In genomic region chr16:73108021-73108452, GRCm38 (mm10) we compare ENCODE assay signal across 14 mouse cellular contexts.
DNase-seq lines count a peak whose midpoint lies in the region; ATAC-seq and TF ChIP-seq lines count a peak whose summit lies in the region.
"Had no signal": no experiment of that assay in that cellular context is flagged by ENCODE, and none has a peak within 500 bp of the region (broad histone marks: within the 10 kb centered on the region; RNA-seq: fewer than 3 reads in every experiment).

No protein-coding gene starts in this region.

- H3K9ac ChIP-seq in hindbrain, embryonic 14.5 days, result no peak overlapping the region
- no peak overlapping the region for H3K9ac ChIP-seq in neural tube, embryonic 13.5 days
- H3K9ac ChIP-seq: stomach, embryonic 15.5 days had no signal

- no peaks in the 10 kb centered on the region for H3K27me3 ChIP-seq in hindbrain, embryonic 14.5 days (ENCODE audit: control insufficient read depth, insufficient read depth, low read length)
- H3K27me3 ChIP-seq in neural tube, embryonic 13.5 days, result no peaks in the 10 kb centered on the region; the same call in 1 of the 2 replicates
- H3K27me3 ChIP-seq in thymus, adult 2 months (ENCODE audit: control insufficient read depth, insufficient read depth, low read length), result no peaks in the 10 kb centered on the region
- H3K27me3 ChIP-seq: stomach, embryonic 15.5 days had no signal

- no peaks in the 10 kb centered on the region for H3K36me3 ChIP-seq in hindbrain, embryonic 14.5 days (replicated peaks; ENCODE audit: control insufficient read depth, insufficient read depth)
- no peaks in the 10 kb centered on the region for H3K36me3 ChIP-seq in neural tube, embryonic 13.5 days
- no peaks in the 10 kb centered on the region for H3K36me3 ChIP-seq in thymus, adult 2 months (ENCODE audit: control insufficient read depth, insufficient read depth, low read length)
- H3K36me3 ChIP-seq: stomach, embryonic 15.5 days had no signal

- peak; percentile 85 for ATAC-seq in hindbrain, embryonic 14.5 days (ENCODE audit: low FRiP score)
- peak; percentile 91 for ATAC-seq in neural tube, embryonic 13.5 days (ENCODE audit: low read depth)
- ATAC-seq: lung, postnatal 0 days had no signal

- peak overlapping the region; percentile 6; the same call in 1 of the 2 replicates for H3K4me2 ChIP-seq in hindbrain, embryonic 14.5 days (replicated peaks)
- H3K4me2 ChIP-seq in neural tube, embryonic 13.5 days, result 0 out of 2 replicates have a peak overlapping the region, but pooled peaks have one; percentile 9
- H3K4me2 ChIP-seq: stomach, embryonic 15.5 days had no signal

- DNase-seq in layer of hippocampus, adult 2 months (ENCODE audit: low spot score in 2 of 2), result no peak
- no peak for DNase-seq in layer of hippocampus, postnatal 25 days (ENCODE audit: extremely low spot score in 1 of 2, low spot score in 1 of 2)
- peak; percentile 60 for DNase-seq in cerebellum, adult 9-11 months
- peak; percentile 54 for DNase-seq in hindbrain, embryonic 14.5 days (ENCODE audit: low spot score)
- no peak for DNase-seq in gastrocnemius, postnatal 14 days
- DNase-seq in thymus, adult 2 months, result no peak
- DNase-seq in adrenal gland, adult 2 months, result no peak
- DNase-seq: heart, postnatal 14 days; kidney, adult 8-10 months; layer of hippocampus, adult 9-11 months had no signal

- H3K9me3 ChIP-seq in hindbrain, embryonic 14.5 days (ENCODE audit: control insufficient read depth, low read length), result no peaks in the 10 kb centered on the region
- 0 out of 2 replicates have a peak, but pooled peaks cover 3% of the 10 kb centered on the region for H3K9me3 ChIP-seq in neural tube, embryonic 13.5 days
- H3K9me3 ChIP-seq: stomach, embryonic 15.5 days had no signal

- 26% methylated on average over 7 of the region's 7 CpGs for WGBS in hindbrain, embryonic 14.5 days
- WGBS in neural tube, embryonic 13.5 days, result 31% methylated on average over 7 of the region's 7 CpGs
- WGBS in thymus, adult 2 months, result 93% methylated on average over 7 of the region's 7 CpGs

- intact Hi-C loops in gastrocnemius, postnatal 14 days (cut with DNase I; ENCODE audit: low total_unique reads), result no loop called here

- H3K27ac ChIP-seq in layer of hippocampus, adult 2 months, result no peak overlapping the region
- no peak overlapping the region for H3K27ac ChIP-seq in hindbrain, embryonic 14.5 days
- no peak overlapping the region for H3K27ac ChIP-seq in neural tube, embryonic 13.5 days (replicated peaks)
- H3K27ac ChIP-seq in thymus, adult 2 months (ENCODE audit: control insufficient read depth, insufficient read depth, low read length), result no peak overlapping the region
- H3K27ac ChIP-seq: stomach, embryonic 15.5 days had no signal

- no peak for TF ChIP-seq CTCF in layer of hippocampus, adult 2 months (conservative IDR thresholded peaks at IDR 0.05)
- no peak for TF ChIP-seq CTCF in thymus, adult 2 months (IDR thresholded peaks at IDR 0.05; ENCODE audit: borderline replicate concordance, control insufficient read depth, extremely low read depth, insufficient read depth, low read length, poor library complexity)

- no peak for TF ChIP-seq POLR2A in thymus, adult 2 months (IDR thresholded peaks at IDR 0.05; ENCODE audit: control insufficient read depth, extremely low read depth, insufficient read depth, low read length, poor library complexity)

- H3K4me1 ChIP-seq in hindbrain, embryonic 14.5 days (replicated peaks; ENCODE audit: control insufficient read depth, insufficient read depth, low read length), result 0 out of 2 replicates have a peak, but pooled peaks cover 11% of the 10 kb centered on the region
- peaks cover 34% of the 10 kb centered on the region for H3K4me1 ChIP-seq in neural tube, embryonic 13.5 days (replicated peaks)
- H3K4me1 ChIP-seq in thymus, adult 2 months (replicated peaks; ENCODE audit: control insufficient read depth, insufficient read depth, low read length), result no peaks in the 10 kb centered on the region
- H3K4me1 ChIP-seq: stomach, embryonic 15.5 days had no signal

- H3K4me3 ChIP-seq in layer of hippocampus, adult 2 months, result peak overlapping the region; percentile 15; the same call in 1 of the 2 replicates
- no peak overlapping the region for H3K4me3 ChIP-seq in hindbrain, embryonic 14.5 days (replicated peaks; ENCODE audit: low read length)
- H3K4me3 ChIP-seq in neural tube, embryonic 13.5 days, result no peak overlapping the region
- H3K4me3 ChIP-seq in thymus, adult 2 months (ENCODE audit: control insufficient read depth, insufficient read depth, low read length), result no peak overlapping the region
- H3K4me3 ChIP-seq: myocyte; stomach, embryonic 15.5 days had no signal

Comparison
In these comparisons a context has a peak if more than half of its experiments do, and no peak if none do; other contexts are left out.
1. DNase-seq: peak in cerebellum, adult 9-11 months (single experiment) and hindbrain, embryonic 14.5 days (single experiment); none in layer of hippocampus, adult 2 months (0 of 2), layer of hippocampus, postnatal 25 days (0 of 2), gastrocnemius, postnatal 14 days (single experiment), thymus, adult 2 months (single experiment) and adrenal gland, adult 2 months (single experiment).